Mouse (Mus musculus) embryonic facial prominence, embryonic 11.5 days (tissue): ENCODE data around the gene Aspscr1. TPM values are rescaled to one million over a fixed set of nuclear protein-coding genes. Genes with fewer than 3 reads are reported as not detected.

ENCODE experiments used
- ATAC-seq: fragments of 200-750 bp; cut with Nextera tagmentation; replicated peaks from 2 replicates; pipeline ENCODE4 v1.8.0; 2017; ENCODE audit warnings: low read depth; ENCODE audit not compliant: insufficient number of reproducible peaks, low FRiP score, low TSS enrichment
- DNase-seq: peaks from one replicate; pipeline ENCODE4 v3.0.0-alpha.2; 2015; ENCODE audit warnings: low spot score
- H3K27ac ChIP-seq: fragments of 300-500 bp; sonication (generic); replicated peaks from 2 replicates; pipeline ENCODE4 v1.5.1; 2014; ENCODE audit warnings: mild to moderate bottlenecking, low read depth, low read length, control low read depth
- H3K27me3 ChIP-seq: fragments of 300-500 bp; sonication (generic); 2 replicates; pipeline ENCODE4 v1.6.1; 2014; ENCODE audit warnings: mild to moderate bottlenecking, low read length, moderate library complexity, mixed read lengths; ENCODE audit not compliant: control insufficient read depth, insufficient read depth
- H3K36me3 ChIP-seq: fragments of 300-500 bp; sonication (generic); replicated peaks from 2 replicates; pipeline ENCODE4 v1.6.1; 2014; ENCODE audit warnings: low read depth, mild to moderate bottlenecking, low read length, moderate library complexity, mixed read lengths; ENCODE audit not compliant: control insufficient read depth, insufficient read depth
- H3K4me1 ChIP-seq: fragments of 300-500 bp; sonication (generic); 2 replicates; pipeline ENCODE4 v1.6.1; 2014; ENCODE audit warnings: low read length, mixed read lengths; ENCODE audit not compliant: control insufficient read depth, insufficient read depth
- H3K4me2 ChIP-seq: fragments of 300-500 bp; sonication (generic); 2 replicates; pipeline ENCODE4 v1.6.1; 2014; ENCODE audit warnings: low read depth, mild to moderate bottlenecking, control low read depth, low read length, moderate library complexity
- H3K4me3 ChIP-seq: fragments of 300-500 bp; sonication (generic); 2 replicates; pipeline ENCODE4 v1.5.1; 2014; ENCODE audit warnings: low read depth, low read length, control low read depth
- H3K9ac ChIP-seq: fragments of 300-500 bp; sonication (generic); replicated peaks from 2 replicates; pipeline ENCODE4 v1.6.1; 2014; ENCODE audit warnings: mild to moderate bottlenecking, control low read depth, low read length
- H3K9me3 ChIP-seq: fragments of 300-500 bp; sonication (generic); replicated peaks from 2 replicates; pipeline ENCODE4 v1.6.1; 2016; ENCODE audit warnings: mild to moderate bottlenecking, low read length, inconsistent platforms, mixed read lengths; ENCODE audit not compliant: control insufficient read depth
- WGBS: fragments of 180-500 bp; shearing (Covaris S2); extraction: QIAGEN DNeasy Blood & Tissue Kit; methylation state at CpG from one replicate; pipeline ENCODE4 v1.1.7; 2014; 5-methylcytosine and 5-hydroxymethylcytosine counted together
- polyA plus RNA-seq: library from polyadenylated mRNA; unstranded; fragments of >200 nt; fragmentation: Nextera tagmentation; extraction: Ambion mirVana; gene quantifications from 2 replicates; pipeline ENCODE4 v1.2.1, GENCODE M21; 2014

Aspscr1 gene
- polyA plus RNA-seq = 99.6 and 107 TPM in 2 replicates

DNA sequence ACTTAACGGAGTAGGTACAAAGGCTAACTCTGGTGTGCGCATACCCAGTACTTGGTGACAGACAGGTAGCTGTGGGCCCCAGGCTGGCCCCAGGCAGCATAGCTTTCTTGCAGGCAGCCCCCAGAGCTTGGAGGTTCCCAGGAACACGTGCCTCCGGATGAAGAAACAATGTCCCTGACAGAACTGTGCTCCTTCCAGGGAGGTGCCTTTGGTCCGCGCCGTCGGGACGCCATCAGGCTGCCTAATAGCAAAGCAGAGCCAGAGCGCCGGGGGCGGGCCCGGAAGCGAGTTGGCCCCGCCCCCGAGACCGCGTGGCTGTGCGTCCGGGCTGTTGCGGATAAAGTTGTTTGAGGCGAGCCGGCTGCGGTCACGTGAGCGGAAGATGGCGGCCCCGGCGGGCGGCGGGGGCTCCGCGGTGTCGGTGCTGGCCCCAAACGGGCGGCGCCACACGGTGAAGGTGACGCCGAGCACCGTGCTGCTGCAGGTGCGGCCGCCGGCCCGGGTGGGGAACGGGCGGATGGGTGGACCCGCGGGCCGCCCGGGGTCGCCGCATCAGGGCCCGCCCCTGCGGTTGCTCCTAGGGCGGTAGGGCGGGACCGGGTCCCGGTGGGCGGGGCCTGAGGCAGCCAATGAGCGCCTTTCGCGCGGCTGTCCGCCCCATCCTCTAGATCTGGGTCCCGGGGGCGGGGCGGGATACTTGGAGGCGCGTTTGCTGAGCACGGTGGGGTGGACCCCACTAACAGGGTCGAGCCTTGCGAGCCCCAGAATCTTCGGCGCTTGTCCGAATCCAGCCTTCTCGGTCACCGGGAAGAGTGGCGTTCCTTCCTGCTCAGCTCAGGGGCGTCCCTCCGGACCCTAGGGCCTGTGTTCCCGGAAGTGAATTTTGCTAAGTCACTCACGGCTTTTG, at the start of gene Aspscr1:
Gene Aspscr1 (plus strand): TSS at position 287 of the 907 bp plus-strand sequence.
- Histone ChIP-seq H3K27ac (peak within 1 kb of the TSS; percentile 72), H3K36me3 (no peaks in the 10 kb centered on the region), H3K4me1 (no peaks in the 10 kb centered on the region), H3K9ac (peak within 1 kb of the TSS; percentile 70), H3K4me2 (peak within 1 kb of the TSS; percentile 86), H3K27me3 (no peaks in the 10 kb centered on the region), H3K4me3 (peak within 1 kb of the TSS; percentile 63), H3K9me3 (no peaks in the 10 kb centered on the region)
- DNase-seq = peak; percentile 96
- 1% methylated on average over 78 of the region's 83 CpGs for WGBS
- ATAC-seq = peak; percentile 93

DNA sequence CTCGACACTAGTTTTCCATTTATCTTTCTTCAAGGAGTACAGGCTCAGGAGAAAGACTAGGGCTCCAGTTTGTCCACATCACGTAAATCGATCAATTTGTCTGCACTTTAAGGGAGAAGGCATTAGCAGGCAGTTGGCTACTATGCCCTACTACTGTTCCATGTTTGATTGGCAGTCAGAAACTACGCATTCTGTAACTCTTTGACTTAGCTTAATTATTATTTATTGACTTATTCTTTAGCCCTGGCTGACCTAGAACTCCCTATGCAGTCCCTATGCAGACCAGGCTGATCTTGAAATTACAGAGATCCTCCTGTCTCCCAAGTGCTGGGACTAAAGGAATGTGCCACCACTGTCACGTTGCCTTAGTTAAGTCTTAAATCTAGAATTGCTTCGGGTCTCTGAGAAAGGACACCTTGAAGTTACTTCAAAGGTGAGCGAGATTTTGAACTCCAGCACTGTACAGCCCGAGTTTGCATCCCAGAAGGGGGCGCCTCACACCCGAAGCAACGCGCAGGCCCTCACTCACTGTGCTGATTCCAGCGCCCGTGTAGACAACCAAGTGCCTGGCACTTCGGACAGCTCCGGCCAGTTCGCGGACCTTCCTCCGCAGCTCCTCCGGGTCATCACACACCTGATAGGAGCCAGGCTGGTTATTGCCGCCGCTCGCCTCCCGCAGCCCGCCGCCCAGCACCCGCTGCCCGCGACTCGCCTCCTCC, 48.7 kb upstream of the Aspscr1 start:
- H3K27ac ChIP-seq = peak overlapping the region; percentile 67; the same call in 1 of the 2 replicates
- no peaks in the 10 kb centered on the region for H3K9me3 ChIP-seq
- H3K27me3 ChIP-seq = no peaks in the 10 kb centered on the region
- ATAC-seq = peak; percentile 76
- peak overlapping the region; percentile 98 for H3K4me2 ChIP-seq
- peak; percentile 70 for DNase-seq
- peak overlapping the region; percentile 74 for H3K9ac ChIP-seq
- WGBS = 13% methylated on average over 30 of the region's 30 CpGs
- no peaks in the 10 kb centered on the region; the same call in none of the 2 replicates for H3K36me3 ChIP-seq
- peak overlapping the region; percentile 99 for H3K4me3 ChIP-seq
- H3K4me1 ChIP-seq = peaks cover 2% of the 10 kb centered on the region; the same call in 1 of the 2 replicates

DNA sequence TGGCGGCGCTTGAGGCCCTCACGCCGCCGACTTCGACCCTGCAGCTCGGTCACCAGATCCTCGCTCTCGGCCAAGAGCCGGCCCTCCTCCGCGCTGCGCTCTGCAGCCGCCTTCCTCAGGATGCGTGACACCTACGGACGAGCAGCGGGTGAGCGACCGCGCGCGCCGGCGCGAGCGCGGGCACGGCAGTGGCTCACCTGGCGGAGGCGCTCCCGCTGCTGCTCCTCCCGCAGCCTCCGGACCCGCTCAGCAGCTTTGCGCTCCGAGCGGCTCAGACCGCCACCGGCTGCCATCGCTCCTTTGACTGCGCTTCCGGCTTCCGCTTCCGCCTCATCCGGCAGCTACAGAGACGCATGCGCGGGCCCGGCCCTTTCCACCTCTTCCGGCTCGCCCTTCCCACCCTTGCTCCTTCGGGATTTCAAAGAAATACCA, 48.1 kb upstream of the Aspscr1 start:
- Histone ChIP-seq H3K9me3 (no peaks in the 10 kb centered on the region), H3K9ac (peak overlapping the region; percentile 74), H3K27me3 (no peaks in the 10 kb centered on the region), H3K36me3 (no peaks in the 10 kb centered on the region; the same call in none of the 2 replicates), H3K4me1 (peaks cover 2% of the 10 kb centered on the region; the same call in 1 of the 2 replicates), H3K4me2 (peak overlapping the region; percentile 98), H3K4me3 (peak overlapping the region; percentile 99), H3K27ac (peak overlapping the region; percentile 67; the same call in 1 of the 2 replicates)
- ATAC-seq = peak; percentile 60; the same call in 1 of the 2 replicates
- peak; percentile 92 for DNase-seq
- under 1% methylated on average over 53 of the region's 53 CpGs for WGBS

DNA sequence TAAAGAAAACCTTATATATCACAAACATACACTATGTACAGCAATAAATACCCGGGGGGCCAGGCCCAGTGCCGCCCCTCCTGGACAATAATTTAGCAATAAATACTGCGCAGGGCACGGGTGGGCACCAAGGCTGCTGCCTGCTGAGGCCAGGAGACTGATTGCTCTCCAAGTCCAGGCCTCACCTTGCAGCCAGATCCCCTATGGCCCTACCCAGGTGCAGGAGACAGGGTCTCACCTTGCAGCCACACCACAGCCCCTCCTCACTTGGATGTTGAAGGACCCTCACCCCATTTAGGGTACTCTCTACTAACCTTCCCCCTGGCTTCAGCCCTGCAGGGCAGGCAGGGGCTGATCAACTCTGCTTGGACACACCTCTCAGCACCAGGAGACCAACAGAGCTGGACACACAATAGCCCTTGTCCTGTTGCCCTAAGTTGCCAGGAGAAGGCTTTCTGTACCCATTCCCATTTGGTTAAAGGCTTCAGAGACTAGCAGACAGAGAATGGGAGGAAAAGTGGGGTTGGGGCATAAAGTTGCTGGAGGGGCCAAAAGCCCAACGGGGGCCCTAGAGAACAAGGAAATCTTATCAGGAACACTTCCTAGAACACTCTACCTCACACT, 47.5 kb upstream of the Aspscr1 start, which contains the start of gene Sirt7:
Gene Sirt7 (minus strand): TSS at position 89 of the 624 bp plus-strand sequence.
- 22% methylated on average over 5 of the region's 5 CpGs for WGBS
- Histone ChIP-seq H3K4me2 (peak within 1 kb of the TSS; percentile 98), H3K27ac (peak within 1 kb of the TSS; percentile 67; the same call in 1 of the 2 replicates), H3K9ac (peak within 1 kb of the TSS; percentile 74), H3K36me3 (no peaks in the 10 kb centered on the region; the same call in none of the 2 replicates), H3K9me3 (no peaks in the 10 kb centered on the region), H3K27me3 (no peaks in the 10 kb centered on the region), H3K4me3 (peak within 1 kb of the TSS; percentile 99), H3K4me1 (peaks cover 2% of the 10 kb centered on the region; the same call in 1 of the 2 replicates)
- DNase-seq (no peak), ATAC-seq (peak; percentile 46)

DNA sequence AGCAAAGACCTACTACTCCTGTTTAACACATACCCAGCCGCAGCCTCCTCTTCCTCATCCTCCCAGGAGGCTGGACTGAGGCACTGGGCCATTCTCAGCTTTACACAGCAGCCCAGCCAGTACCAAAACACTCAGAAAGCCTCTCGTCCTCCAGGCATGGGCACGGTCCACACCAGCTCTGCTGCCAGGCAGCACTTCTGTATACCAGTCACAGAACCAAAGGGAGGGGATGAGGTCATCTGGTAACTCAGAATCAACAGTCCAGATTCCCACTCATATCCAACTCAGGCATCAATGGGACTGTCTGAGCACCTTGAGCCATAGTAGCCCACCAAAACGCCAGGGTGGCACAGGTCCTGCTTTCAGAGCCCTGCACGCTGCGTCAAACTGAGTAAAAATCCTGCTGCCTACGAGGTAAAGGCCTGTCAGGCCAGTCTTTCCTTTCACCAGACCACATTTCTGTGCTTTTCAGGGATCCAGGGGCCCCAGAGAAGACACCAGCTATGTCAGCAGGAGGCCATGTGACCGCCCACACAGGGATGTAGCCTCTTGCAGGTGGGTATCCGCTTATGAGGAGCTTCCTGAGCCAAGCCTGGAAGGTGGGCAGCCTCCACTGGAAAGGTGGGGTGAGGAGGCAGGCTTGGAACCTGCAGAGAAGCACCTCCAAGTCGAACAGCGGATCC, 45.8 kb upstream of the Aspscr1 start:
- H3K4me1 ChIP-seq = peaks cover 9% of the 10 kb centered on the region; the same call in 1 of the 2 replicates
- no peak overlapping the region for H3K4me3 ChIP-seq
- 86% methylated on average over 11 of the region's 11 CpGs for WGBS
- no peaks in the 10 kb centered on the region; the same call in none of the 2 replicates for H3K36me3 ChIP-seq
- H3K9me3 ChIP-seq = no peaks in the 10 kb centered on the region
- no peak for ATAC-seq
- H3K4me2 ChIP-seq = no peak overlapping the region
- no peaks in the 10 kb centered on the region for H3K27me3 ChIP-seq
- H3K27ac ChIP-seq = no peak overlapping the region
- no peak overlapping the region for H3K9ac ChIP-seq
- no peak for DNase-seq

DNA sequence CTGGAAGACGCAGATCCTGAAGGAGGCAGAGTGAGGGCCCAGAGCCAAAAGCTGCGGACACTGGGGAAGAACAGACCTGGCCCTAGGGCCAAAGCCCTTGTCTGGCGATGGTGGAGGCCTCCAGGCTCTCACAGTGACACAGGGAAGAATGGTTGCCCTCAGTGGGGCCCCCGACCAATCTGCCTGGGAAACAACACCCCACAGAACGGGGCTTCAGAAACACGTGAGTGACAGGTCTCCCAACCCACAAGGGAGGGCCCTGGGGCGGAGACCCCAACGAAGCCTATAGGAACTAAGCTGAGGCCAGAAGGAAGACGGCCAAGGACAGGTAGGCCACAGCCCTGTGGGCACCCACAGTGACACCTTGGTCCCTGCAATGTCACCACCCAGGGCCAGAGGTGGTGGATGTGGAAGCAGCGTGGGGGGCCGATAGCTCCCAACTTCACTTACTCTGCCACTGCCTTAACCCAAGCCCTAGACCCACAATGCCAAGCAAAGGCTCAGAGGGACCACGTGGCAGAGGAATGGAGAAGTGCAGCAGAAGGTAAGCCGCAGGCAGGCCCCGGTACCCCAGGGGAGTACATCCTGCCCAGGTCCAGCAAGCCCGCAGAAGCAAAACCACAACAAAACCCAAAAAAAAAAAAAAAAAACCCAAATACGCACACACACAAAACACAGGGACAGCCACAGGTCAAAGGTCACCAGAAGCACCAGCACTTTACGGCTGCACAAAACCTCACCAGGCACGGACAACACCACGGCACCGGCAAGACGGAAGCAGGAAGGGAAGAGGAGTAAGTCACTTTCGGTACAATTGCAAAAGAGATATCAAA, 45.1 kb upstream of the Aspscr1 start:
- no peak for DNase-seq
- H3K9ac ChIP-seq = no peak overlapping the region
- peaks cover 11% of the 10 kb centered on the region; the same call in 1 of the 2 replicates for H3K4me1 ChIP-seq
- H3K27ac ChIP-seq = no peak overlapping the region
- WGBS = 78% methylated on average over 22 of the region's 22 CpGs
- no peak overlapping the region for H3K4me3 ChIP-seq
- no peak for ATAC-seq
- H3K36me3 ChIP-seq = no peaks in the 10 kb centered on the region; the same call in none of the 2 replicates
- no peaks in the 10 kb centered on the region for H3K9me3 ChIP-seq
- H3K27me3 ChIP-seq = no peaks in the 10 kb centered on the region
- H3K4me2 ChIP-seq = no peak overlapping the region
